Mouse (Mus musculus): ENCODE data around the gene Trim46. TPM values are rescaled to one million over a fixed set of nuclear protein-coding genes. Genes with fewer than 3 reads are reported as not detected.

Gene Trim46
- polyA plus RNA-seq, 1 experiment from 2014 or later = 7.1 TPM

- peaks cover 20% of the 10 kb centered on the region for H3K4me1 ChIP-seq (ENCODE audit: control insufficient read depth, insufficient read depth, low read length)
- ATAC-seq (ENCODE audit: low FRiP score) (no peak), DNase-seq (ENCODE audit: low spot score, missing footprints) (no peak)
- H3K9ac ChIP-seq (ENCODE audit: low read length) = 0 out of 2 replicates have a peak overlapping the region, but pooled peaks have one; percentile 10
- no peaks in the 10 kb centered on the region for H3K36me3 ChIP-seq (ENCODE audit: control insufficient read depth, insufficient read depth, low read length)
- H3K27ac ChIP-seq (ENCODE audit: low read depth, low read length) = no peak overlapping the region
- no peaks in the 10 kb centered on the region for H3K9me3 ChIP-seq (ENCODE audit: control insufficient read depth, low read length)
- 26% methylated on average over 23 of the region's 23 CpGs for WGBS
- no peak overlapping the region for H3K4me2 ChIP-seq
- no peak overlapping the region for H3K4me3 ChIP-seq (ENCODE audit: low read depth, low read length)
- H3K27me3 ChIP-seq (ENCODE audit: control insufficient read depth, insufficient read depth, low read length) = no peaks in the 10 kb centered on the region
Measured at GRCm38 (mm10) chr3:89187197-89187596, 58.9 kb downstream of the Trim46 start.

MicroRNA genes within 50 kb of the gene (microRNA counts, 519-probe panel; counts per million panel counts)
- 5,990 counts per million, percentile 81 among the panel's probes with 10 or more counts for microRNA mmu-miR-92b

Small RNAs within 50 kb of the gene (microRNA-seq; reads per million reads assigned to microRNA genes)
- gene Mir92b = 20,320 reads per million, percentile 98 among the genes with 10 or more reads in this experiment

Other genes with a start within 250 kb of the Trim46 start
- 25.2 and 28.0 TPM in 2 replicates for gene Rusc1, start 153.0 kb downstream of the Trim46 start, polyA plus RNA-seq (2014; fragmentation: Nextera tagmentation; extraction: Ambion mirVana)
- gene Gm43738, start 145.2 kb downstream of the Trim46 start, polyA plus RNA-seq (2014; fragmentation: Nextera tagmentation; extraction: Ambion mirVana) = not detected in 2 replicates
- gene Fdps, start 144.3 kb downstream of the Trim46 start, polyA plus RNA-seq (2014; fragmentation: Nextera tagmentation; extraction: Ambion mirVana) = 342 TPM in 2 replicates
- gene Pklr, start 110.2 kb downstream of the Trim46 start, polyA plus RNA-seq (2014; fragmentation: Nextera tagmentation; extraction: Ambion mirVana) = 1.7 and 2.2 TPM in 2 replicates
- gene Hcn3, start 86.1 kb downstream of the Trim46 start, polyA plus RNA-seq (2014; fragmentation: Nextera tagmentation; extraction: Ambion mirVana) = 4.5 and 4.7 TPM in 2 replicates
- gene Clk2, start 81.5 kb downstream of the Trim46 start, polyA plus RNA-seq (2014; fragmentation: Nextera tagmentation; extraction: Ambion mirVana) = 24.1 and 29.5 TPM in 2 replicates
- gene Scamp3, start 68.8 kb downstream of the Trim46 start, polyA plus RNA-seq (2014; fragmentation: Nextera tagmentation; extraction: Ambion mirVana) = 74.4 and 77.2 TPM in 2 replicates
- gene Fam189b, start 63.2 kb downstream of the Trim46 start, polyA plus RNA-seq (2014; fragmentation: Nextera tagmentation; extraction: Ambion mirVana) = 16.5 and 20.2 TPM in 2 replicates
- gene Gba, start 43.4 kb downstream of the Trim46 start, polyA plus RNA-seq (2014; fragmentation: Nextera tagmentation; extraction: Ambion mirVana) = 41.4 and 45.9 TPM in 2 replicates
- gene Thbs3, start 31.1 kb downstream of the Trim46 start, polyA plus RNA-seq (2014; fragmentation: Nextera tagmentation; extraction: Ambion mirVana) = 50.7 and 55.8 TPM in 2 replicates
- 174 and 179 TPM in 2 replicates for gene Mtx1, start 19.2 kb downstream of the Trim46 start, polyA plus RNA-seq (2014; fragmentation: Nextera tagmentation; extraction: Ambion mirVana)
- 2.7 and 4.4 TPM in 2 replicates for gene Muc1, start 17.3 kb downstream of the Trim46 start, polyA plus RNA-seq (2014; fragmentation: Nextera tagmentation; extraction: Ambion mirVana)
- 261 and 270 TPM in 2 replicates for gene Krtcap2, start 343 bp downstream of the Trim46 start, polyA plus RNA-seq (2014; fragmentation: Nextera tagmentation; extraction: Ambion mirVana)
- 83.0 and 87.2 TPM in 2 replicates for gene Dpm3, start 13.0 kb upstream of the Trim46 start, polyA plus RNA-seq (2014; fragmentation: Nextera tagmentation; extraction: Ambion mirVana)
- 33.0 and 34.7 TPM in 2 replicates for gene Slc50a1, start 24.3 kb upstream of the Trim46 start, polyA plus RNA-seq (2014; fragmentation: Nextera tagmentation; extraction: Ambion mirVana)
- gene Efna1, start 34.8 kb upstream of the Trim46 start, polyA plus RNA-seq (2014; fragmentation: Nextera tagmentation; extraction: Ambion mirVana) = 12.2 and 12.5 TPM in 2 replicates
- 4.6 and 6.4 TPM in 2 replicates for gene Efna3, start 76.7 kb upstream of the Trim46 start, polyA plus RNA-seq (2014; fragmentation: Nextera tagmentation; extraction: Ambion mirVana)
- 15.3 and 17.5 TPM in 2 replicates for gene Efna4, start 91.7 kb upstream of the Trim46 start, polyA plus RNA-seq (2014; fragmentation: Nextera tagmentation; extraction: Ambion mirVana)
- gene Adam15, start 103.7 kb upstream of the Trim46 start, polyA plus RNA-seq (2014; fragmentation: Nextera tagmentation; extraction: Ambion mirVana) = 17.0 and 18.7 TPM in 2 replicates
- gene Dcst2, start 115.7 kb upstream of the Trim46 start, polyA plus RNA-seq (2014; fragmentation: Nextera tagmentation; extraction: Ambion mirVana) = 0.33 TPM in 1 of 2 replicates, not detected in the other
- 0.23 and 0.40 TPM in 2 replicates for gene Dcst1, start 118.9 kb upstream of the Trim46 start, polyA plus RNA-seq (2014; fragmentation: Nextera tagmentation; extraction: Ambion mirVana)
- gene Zbtb7b, start 148.5 kb upstream of the Trim46 start, polyA plus RNA-seq (2014; fragmentation: Nextera tagmentation; extraction: Ambion mirVana) = 0.27 and 0.32 TPM in 2 replicates
- 0.52 TPM in 1 of 2 replicates, not detected in the other for gene Lenep, start 156.5 kb upstream of the Trim46 start, polyA plus RNA-seq (2014; fragmentation: Nextera tagmentation; extraction: Ambion mirVana)
- 25.0 and 25.4 TPM in 2 replicates for gene Flad1, start 165.6 kb upstream of the Trim46 start, polyA plus RNA-seq (2014; fragmentation: Nextera tagmentation; extraction: Ambion mirVana)
- gene Cks1b, start 172.1 kb upstream of the Trim46 start, polyA plus RNA-seq (2014; fragmentation: Nextera tagmentation; extraction: Ambion mirVana) = 420 and 441 TPM in 2 replicates
- gene Shc1, start 172.1 kb upstream of the Trim46 start, polyA plus RNA-seq (2014; fragmentation: Nextera tagmentation; extraction: Ambion mirVana) = 23.4 and 26.2 TPM in 2 replicates
- 47.2 and 52.5 TPM in 2 replicates for gene Pygo2, start 183.9 kb upstream of the Trim46 start, polyA plus RNA-seq (2014; fragmentation: Nextera tagmentation; extraction: Ambion mirVana)
- gene Pbxip1, start 190.4 kb upstream of the Trim46 start, polyA plus RNA-seq (2014; fragmentation: Nextera tagmentation; extraction: Ambion mirVana) = 7.5 and 8.3 TPM in 2 replicates
- 67.1 and 69.7 TPM in 2 replicates for gene Pmvk, start 208.2 kb upstream of the Trim46 start, polyA plus RNA-seq (2014; fragmentation: Nextera tagmentation; extraction: Ambion mirVana)